Mouse (Mus musculus) layer of hippocampus, adult 9-11 months (tissue): ENCODE data around the gene Olfr1469.
"Not testable (repeated sequence)": the region's sequence is repeated elsewhere in the genome, so short reads cannot be mapped to it uniquely, and the experiment has no call there.

Experiments used
- DNase-seq: peaks from one replicate; pipeline ENCODE4 v3.0.0; 2022

Gene Olfr1469

DNA sequence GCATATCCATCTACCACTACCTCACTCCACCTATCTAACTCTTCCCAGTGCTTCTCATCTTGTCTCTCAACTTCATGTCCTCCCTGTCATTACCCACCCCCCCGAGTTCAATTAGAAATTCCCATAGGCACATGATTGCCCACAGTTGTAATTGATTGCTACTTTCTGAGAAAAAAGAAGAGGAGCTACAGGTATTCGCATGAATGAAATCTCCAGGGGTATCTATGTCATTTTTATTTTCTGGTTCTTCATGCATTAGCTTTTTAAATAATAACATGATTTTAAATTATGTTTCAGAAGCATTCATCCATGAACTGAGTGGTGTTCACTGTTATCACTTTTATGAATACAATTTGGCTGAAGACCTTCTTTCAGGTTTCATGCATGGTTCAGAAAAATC is at the start of gene Olfr1469:
TSS of gene Olfr1469 (plus strand) at position 301 of the 400 bp plus-strand sequence.
- DNase-seq = no peak

- no peak for DNase-seq
Measured at GRCm38 (mm10) chr19:13361936-13362335, 45.7 kb upstream of the Olfr1469 start, which contains the start of gene Olfr1467. Olfr1467 (plus strand) TSS chr19:13362236.

DNA sequence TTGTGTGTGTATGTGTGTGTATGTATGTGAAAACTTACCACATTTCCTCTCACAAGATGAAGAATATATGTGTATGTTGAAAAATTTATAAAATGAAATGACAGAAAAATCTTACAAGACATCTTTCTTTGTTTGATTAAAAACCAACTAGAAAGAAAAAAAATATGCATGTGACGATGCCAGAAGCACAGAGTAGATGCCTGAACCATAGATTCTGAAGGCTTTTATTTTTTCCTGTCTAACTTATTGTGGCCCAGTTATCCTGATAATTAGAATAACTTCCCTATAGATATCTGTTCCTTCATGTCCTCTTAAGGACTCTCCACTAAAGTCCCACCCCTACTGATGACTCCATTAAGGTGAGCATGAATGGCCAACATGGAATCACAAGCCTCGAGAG is 35.5 kb downstream of the Olfr1469 start, which contains the start of gene Olfr1471:
TSS of gene Olfr1471 (plus strand) at position 301 of the 400 bp plus-strand sequence.
- not testable (repeated sequence) for DNase-seq

DNA sequence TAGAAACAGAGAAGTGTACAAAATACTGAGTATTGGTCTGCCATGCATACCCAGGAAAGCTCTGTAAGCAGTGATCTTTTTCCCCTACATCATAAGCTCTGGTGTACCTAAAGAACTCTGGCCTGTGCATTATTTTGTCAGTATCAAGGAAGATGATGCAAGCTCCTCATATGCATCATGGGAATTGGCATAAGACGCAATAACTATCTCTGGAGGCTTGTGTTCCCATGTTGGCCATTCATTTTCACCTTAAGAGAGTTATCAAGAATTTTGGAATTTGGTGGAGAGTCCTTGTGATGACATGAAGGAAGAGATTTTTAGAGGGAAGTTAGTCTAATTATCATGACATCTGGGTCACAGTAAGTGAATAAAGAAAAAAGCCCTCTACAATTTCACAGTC is 48.3 kb downstream of the Olfr1469 start, which contains the start of gene Olfr1472:
TSS of gene Olfr1472 (minus strand) at position 101 of the 400 bp plus-strand sequence.
- no peak for DNase-seq
